Mouse (Mus musculus) stomach, embryonic 15.5 days (tissue): ENCODE measurements around the gene Spata5. TPM values are rescaled to one million over a fixed set of nuclear protein-coding genes. Genes with fewer than 3 reads are reported as not detected.

Experiments used
- ATAC-seq: fragments of 200-750 bp; cut with Nextera tagmentation; 2 replicates; pipeline ENCODE4 v1.8.0; 2017; ENCODE audit warnings: low read depth, moderate number of reproducible peaks, moderate TSS enrichment; ENCODE audit not compliant: insufficient read depth, low FRiP score
- H3K27ac ChIP-seq: fragments of 300-500 bp; sonication (generic); 2 replicates; pipeline ENCODE4 v1.5.1; 2015; ENCODE audit warnings: mild to moderate bottlenecking, inconsistent platforms
- H3K27me3 ChIP-seq: fragments of 300-500 bp; sonication (generic); replicated peaks from 2 replicates; pipeline ENCODE4 v1.6.1; 2015; ENCODE audit warnings: inconsistent platforms
- H3K36me3 ChIP-seq: fragments of 300-500 bp; sonication (generic); 2 replicates; pipeline ENCODE4 v1.6.1; 2015; ENCODE audit warnings: inconsistent platforms
- H3K4me1 ChIP-seq: fragments of 300-500 bp; sonication (generic); 2 replicates; pipeline ENCODE4 v1.6.1; 2015; ENCODE audit warnings: inconsistent platforms
- H3K4me2 ChIP-seq: fragments of 300-500 bp; sonication (generic); 2 replicates; pipeline ENCODE4 v1.6.1; 2015; ENCODE audit warnings: mild to moderate bottlenecking, inconsistent platforms
- H3K4me3 ChIP-seq: fragments of 300-500 bp; sonication (generic); replicated peaks from 2 replicates; pipeline ENCODE4 v1.5.1; 2015; ENCODE audit warnings: inconsistent platforms
- H3K9ac ChIP-seq: fragments of 300-500 bp; sonication (generic); 2 replicates; pipeline ENCODE4 v1.6.1; 2015; ENCODE audit warnings: inconsistent platforms
- H3K9me3 ChIP-seq: fragments of 300-500 bp; sonication (generic); 2 replicates; pipeline ENCODE4 v1.6.1; 2016; ENCODE audit warnings: inconsistent platforms
- WGBS: fragments of 180-500 bp; shearing (Covaris S2); methylation state at CpG from one replicate; pipeline ENCODE4 v1.1.7; 2015; 5-methylcytosine and 5-hydroxymethylcytosine counted together
- polyA plus RNA-seq: library from polyadenylated mRNA; unstranded; fragments of >200 nt; fragmentation: Nextera tagmentation; extraction: Ambion mirVana; gene quantifications from 2 replicates; pipeline ENCODE4 v1.2.1, GENCODE M21; 2015

The Spata5 gene
- polyA plus RNA-seq, 1 experiment from 2014 or later: 28.7 TPM

- H3K4me3 ChIP-seq: no peak overlapping the region
- WGBS: 82% methylated on average over 3 of the region's 3 CpGs
- H3K27ac ChIP-seq: no peak overlapping the region
- no peak for ATAC-seq
- H3K9ac ChIP-seq: no peak overlapping the region
- peaks cover 4% of the 10 kb centered on the region; the same call in 1 of the 2 replicates for H3K4me1 ChIP-seq
- no peaks in the 10 kb centered on the region for H3K9me3 ChIP-seq
- H3K4me2 ChIP-seq: no peak overlapping the region
- no peaks in the 10 kb centered on the region for H3K27me3 ChIP-seq
- no peaks in the 10 kb centered on the region for H3K36me3 ChIP-seq
These were observed 22.1 kb upstream of the Spata5 start for GRCm38 (mm10) chr3:37397646-37398045.

GRCm38 (mm10) chr3:37398661-37399395 is 20.9 kb upstream of the Spata5 start:
- no peaks in the 10 kb centered on the region for H3K9me3 ChIP-seq
- no peaks in the 10 kb centered on the region for H3K36me3 ChIP-seq
- peak; percentile 50; the same call in 1 of the 2 replicates for ATAC-seq
- H3K9ac ChIP-seq: no peak overlapping the region
- peak overlapping the region; percentile 16; the same call in 1 of the 2 replicates for H3K27ac ChIP-seq
- H3K4me1 ChIP-seq: peaks cover 4% of the 10 kb centered on the region; the same call in 1 of the 2 replicates
- no peak overlapping the region for H3K4me2 ChIP-seq
- H3K4me3 ChIP-seq: no peak overlapping the region
- WGBS: 64% methylated on average over 7 of the region's 7 CpGs
- no peaks in the 10 kb centered on the region for H3K27me3 ChIP-seq

- H3K4me1 ChIP-seq: peaks cover 4% of the 10 kb centered on the region; the same call in 1 of the 2 replicates
- H3K9me3 ChIP-seq: no peaks in the 10 kb centered on the region
- H3K4me2 ChIP-seq: no peak overlapping the region
- no peak overlapping the region for H3K9ac ChIP-seq
- no peaks in the 10 kb centered on the region for H3K36me3 ChIP-seq
- WGBS: 69% methylated on average over 11 of the region's 11 CpGs
- ATAC-seq: peak; percentile 39; the same call in 1 of the 2 replicates
- H3K27me3 ChIP-seq: no peaks in the 10 kb centered on the region
- peak overlapping the region; percentile 65 for H3K27ac ChIP-seq
- H3K4me3 ChIP-seq: no peak overlapping the region
These were observed 17.7 kb upstream of the Spata5 start for GRCm38 (mm10) chr3:37401729-37402610.

GRCm38 (mm10) chr3:37407598-37407997 is 12.1 kb upstream of the Spata5 start:
- H3K27ac ChIP-seq: no peak overlapping the region
- ATAC-seq: no peak
- no peak overlapping the region for H3K9ac ChIP-seq
- no peaks in the 10 kb centered on the region for H3K9me3 ChIP-seq
- H3K4me3 ChIP-seq: no peak overlapping the region
- no peaks in the 10 kb centered on the region for H3K4me1 ChIP-seq
- no peak overlapping the region for H3K4me2 ChIP-seq
- no peaks in the 10 kb centered on the region for H3K27me3 ChIP-seq
- H3K36me3 ChIP-seq: no peaks in the 10 kb centered on the region

- H3K4me1 ChIP-seq: peaks cover 1% of the 10 kb centered on the region; the same call in 1 of the 2 replicates
- H3K9me3 ChIP-seq: no peaks in the 10 kb centered on the region
- H3K4me3 ChIP-seq: no peak overlapping the region
- no peaks in the 10 kb centered on the region for H3K36me3 ChIP-seq
- H3K4me2 ChIP-seq: no peak overlapping the region
- no peak overlapping the region for H3K9ac ChIP-seq
- ATAC-seq: no peak
- H3K27ac ChIP-seq: no peak overlapping the region
- H3K27me3 ChIP-seq: no peaks in the 10 kb centered on the region
- 76% methylated on average over 3 of the region's 3 CpGs for WGBS
These were observed 6.2 kb upstream of the Spata5 start for GRCm38 (mm10) chr3:37413446-37413845.

GRCm38 (mm10) chr3:37414413-37414960 is 5.2 kb upstream of the Spata5 start:
- ATAC-seq: no peak
- Histone ChIP-seq H3K9ac (no peak overlapping the region), H3K4me1 (peaks cover 3% of the 10 kb centered on the region; the same call in 1 of the 2 replicates), H3K27ac (no peak overlapping the region), H3K4me3 (no peak overlapping the region), H3K36me3 (no peaks in the 10 kb centered on the region), H3K27me3 (no peaks in the 10 kb centered on the region), H3K4me2 (no peak overlapping the region), H3K9me3 (no peaks in the 10 kb centered on the region)
- WGBS: 48% methylated on average over 14 of the region's 14 CpGs

- Histone ChIP-seq H3K4me3 (peak overlapping the region; percentile 90), H3K4me2 (peak overlapping the region; percentile 62), H3K27ac (0 out of 2 replicates have a peak overlapping the region, but pooled peaks have one; percentile 95), H3K4me1 (peaks cover 7% of the 10 kb centered on the region; the same call in 1 of the 2 replicates), H3K9ac (no peak overlapping the region), H3K9me3 (no peaks in the 10 kb centered on the region), H3K36me3 (no peaks in the 10 kb centered on the region), H3K27me3 (no peaks in the 10 kb centered on the region)
- 64% methylated on average over 5 of the region's 5 CpGs for WGBS
- no peak for ATAC-seq
These were observed 1.4 kb upstream of the Spata5 start for GRCm38 (mm10) chr3:37418341-37418740.

GRCm38 (mm10) chr3:37418961-37419457 is 687 bp upstream of the Spata5 start:
- ATAC-seq: no peak; the same call in 1 of the 2 replicates
- under 1% methylated on average over 30 of the region's 30 CpGs for WGBS
- Histone ChIP-seq H3K27me3 (no peaks in the 10 kb centered on the region), H3K4me3 (peak overlapping the region; percentile 90), H3K9ac (peak overlapping the region; percentile 66), H3K4me2 (peak overlapping the region; percentile 62), H3K27ac (peak overlapping the region; percentile 95), H3K9me3 (no peaks in the 10 kb centered on the region), H3K4me1 (peaks cover 7% of the 10 kb centered on the region; the same call in 1 of the 2 replicates), H3K36me3 (no peaks in the 10 kb centered on the region)

- under 1% methylated on average over 50 of the region's 50 CpGs for WGBS
- H3K4me2 ChIP-seq: peak within 1 kb of the TSS; percentile 78
- H3K9ac ChIP-seq: peak within 1 kb of the TSS; percentile 66
- H3K27me3 ChIP-seq: no peaks in the 10 kb centered on the region
- no peaks in the 10 kb centered on the region for H3K36me3 ChIP-seq
- H3K4me3 ChIP-seq: peak within 1 kb of the TSS; percentile 90
- ATAC-seq: peak; percentile 87
- H3K4me1 ChIP-seq: peaks cover 7% of the 10 kb centered on the region; the same call in 1 of the 2 replicates
- peak within 1 kb of the TSS; percentile 95 for H3K27ac ChIP-seq
- H3K9me3 ChIP-seq: no peaks in the 10 kb centered on the region
These were observed 376 bp downstream of the Spata5 start, which contains the start of gene Nudt6 for GRCm38 (mm10) chr3:37420072-37420471. Gene Nudt6 (minus strand): TSS chr3:37420211.

- H3K27ac ChIP-seq: peak overlapping the region; percentile 93
- no peak for ATAC-seq
- WGBS: under 1% methylated on average over 24 of the region's 24 CpGs
These were observed 945 bp downstream of the Spata5 start for GRCm38 (mm10) chr3:37420641-37421040.

GRCm38 (mm10) chr3:37421179-37421578 is 1.5 kb downstream of the Spata5 start:
- Histone ChIP-seq H3K4me1 (peaks cover 7% of the 10 kb centered on the region; the same call in 1 of the 2 replicates), H3K4me3 (peak overlapping the region; percentile 89), H3K36me3 (peaks cover 3% of the 10 kb centered on the region; the same call in 1 of the 2 replicates), H3K27ac (no peak overlapping the region), H3K9me3 (no peaks in the 10 kb centered on the region), H3K4me2 (peak overlapping the region; percentile 78), H3K27me3 (no peaks in the 10 kb centered on the region), H3K9ac (peak overlapping the region; percentile 59; the same call in 1 of the 2 replicates)
- ATAC-seq: no peak
- 9% methylated on average over 3 of the region's 3 CpGs for WGBS

More at GRCm38 (mm10) chr3:37420641-37421040, 945 bp downstream of the Spata5 start:
- Histone ChIP-seq H3K9me3 (no peaks in the 10 kb centered on the region), H3K9ac (peak overlapping the region; percentile 59; the same call in 1 of the 2 replicates), H3K27me3 (no peaks in the 10 kb centered on the region), H3K36me3 (no peaks in the 10 kb centered on the region), H3K4me1 (peaks cover 7% of the 10 kb centered on the region; the same call in 1 of the 2 replicates), H3K4me3 (peak overlapping the region; percentile 89), H3K4me2 (peak overlapping the region; percentile 78)
